Mouse (Mus musculus) embryonic facial prominence, embryonic 11.5 days (tissue): ENCODE results near the gene Hps5. TPM values are rescaled to one million over a fixed set of nuclear protein-coding genes. Genes with fewer than 3 reads are reported as not detected.

ENCODE experiments used
- ATAC-seq: fragments of 200-750 bp; cut with Nextera tagmentation; replicated peaks from 2 replicates; pipeline ENCODE4 v1.8.0; 2017; ENCODE audit warnings: low read depth; ENCODE audit not compliant: insufficient number of reproducible peaks, low FRiP score, low TSS enrichment
- DNase-seq: peaks from one replicate; pipeline ENCODE4 v3.0.0-alpha.2; 2015; ENCODE audit warnings: low spot score
- H3K27ac ChIP-seq: fragments of 300-500 bp; sonication (generic); replicated peaks from 2 replicates; pipeline ENCODE4 v1.5.1; 2014; ENCODE audit warnings: mild to moderate bottlenecking, low read depth, low read length, control low read depth
- H3K27me3 ChIP-seq: fragments of 300-500 bp; sonication (generic); 2 replicates; pipeline ENCODE4 v1.6.1; 2014; ENCODE audit warnings: mild to moderate bottlenecking, low read length, moderate library complexity, mixed read lengths; ENCODE audit not compliant: control insufficient read depth, insufficient read depth
- H3K36me3 ChIP-seq: fragments of 300-500 bp; sonication (generic); replicated peaks from 2 replicates; pipeline ENCODE4 v1.6.1; 2014; ENCODE audit warnings: low read depth, mild to moderate bottlenecking, low read length, moderate library complexity, mixed read lengths; ENCODE audit not compliant: control insufficient read depth, insufficient read depth
- H3K4me1 ChIP-seq: fragments of 300-500 bp; sonication (generic); 2 replicates; pipeline ENCODE4 v1.6.1; 2014; ENCODE audit warnings: low read length, mixed read lengths; ENCODE audit not compliant: control insufficient read depth, insufficient read depth
- H3K4me2 ChIP-seq: fragments of 300-500 bp; sonication (generic); 2 replicates; pipeline ENCODE4 v1.6.1; 2014; ENCODE audit warnings: low read depth, mild to moderate bottlenecking, control low read depth, low read length, moderate library complexity
- H3K4me3 ChIP-seq: fragments of 300-500 bp; sonication (generic); 2 replicates; pipeline ENCODE4 v1.5.1; 2014; ENCODE audit warnings: low read depth, low read length, control low read depth
- H3K9ac ChIP-seq: fragments of 300-500 bp; sonication (generic); replicated peaks from 2 replicates; pipeline ENCODE4 v1.6.1; 2014; ENCODE audit warnings: mild to moderate bottlenecking, control low read depth, low read length
- H3K9me3 ChIP-seq: fragments of 300-500 bp; sonication (generic); replicated peaks from 2 replicates; pipeline ENCODE4 v1.6.1; 2016; ENCODE audit warnings: mild to moderate bottlenecking, low read length, inconsistent platforms, mixed read lengths; ENCODE audit not compliant: control insufficient read depth
- WGBS: fragments of 180-500 bp; shearing (Covaris S2); extraction: QIAGEN DNeasy Blood & Tissue Kit; methylation state at CpG from one replicate; pipeline ENCODE4 v1.1.7; 2014; 5-methylcytosine and 5-hydroxymethylcytosine counted together
- polyA plus RNA-seq: library from polyadenylated mRNA; unstranded; fragments of >200 nt; fragmentation: Nextera tagmentation; extraction: Ambion mirVana; gene quantifications from 2 replicates; pipeline ENCODE4 v1.2.1, GENCODE M21; 2014

Gene Hps5
- polyA plus RNA-seq, 1 experiment from 2014 or later, result 14.8 TPM

DNA sequence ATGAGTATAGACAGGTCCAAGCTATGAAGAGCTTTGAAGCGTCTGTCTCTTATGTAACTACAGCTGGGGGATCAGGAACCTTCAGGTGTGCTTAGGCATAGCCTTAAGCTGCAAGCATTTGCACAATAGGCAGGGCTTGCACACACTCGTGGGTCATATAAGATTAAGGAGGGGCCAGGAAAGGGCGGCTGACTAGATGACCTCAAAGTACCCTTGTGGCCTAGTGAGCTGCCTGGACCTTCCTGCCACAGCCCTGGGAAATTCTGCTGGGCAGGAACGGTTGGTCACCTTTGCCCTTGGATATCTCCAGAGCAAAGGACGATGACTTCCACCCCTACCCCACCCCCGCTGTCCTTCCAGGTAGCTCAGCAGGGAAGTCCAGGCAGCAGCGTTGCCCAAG is 43.6 kb upstream of the Hps5 start:
- H3K4me1 ChIP-seq, result peaks cover 2% of the 10 kb centered on the region
- no peaks in the 10 kb centered on the region for H3K9me3 ChIP-seq
- DNase-seq (no peak), ATAC-seq (no peak)
- no peak overlapping the region for H3K4me2 ChIP-seq
- H3K9ac ChIP-seq, result no peak overlapping the region
- H3K36me3 ChIP-seq, result no peaks in the 10 kb centered on the region
- H3K27me3 ChIP-seq, result no peaks in the 10 kb centered on the region
- H3K27ac ChIP-seq, result no peak overlapping the region
- H3K4me3 ChIP-seq, result no peak overlapping the region
- 24% methylated on average over 7 of the region's 7 CpGs for WGBS

DNA sequence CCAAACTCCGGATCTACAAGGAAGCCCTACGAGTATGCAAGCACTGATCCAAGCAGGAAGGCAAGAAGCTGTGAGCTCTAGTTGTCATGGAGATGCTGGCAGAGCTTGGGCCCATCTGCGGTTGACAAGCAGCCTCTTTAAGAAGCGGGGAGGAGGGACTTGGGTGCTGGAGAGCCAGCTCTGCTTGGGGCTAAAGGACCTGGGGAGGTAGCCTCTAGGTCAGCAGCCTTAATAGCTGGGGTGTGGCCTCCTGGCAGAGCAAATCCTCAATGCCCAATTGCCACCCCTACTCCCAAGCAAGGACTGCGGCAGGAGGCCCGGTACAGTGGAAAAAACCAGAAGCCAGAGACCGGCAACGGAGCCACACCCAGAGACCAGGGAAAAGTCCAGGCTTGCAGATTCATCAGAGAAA is 43.0 kb upstream of the Hps5 start:
- Histone ChIP-seq H3K4me2 (no peak overlapping the region), H3K9me3 (no peaks in the 10 kb centered on the region), H3K9ac (no peak overlapping the region), H3K4me3 (no peak overlapping the region), H3K4me1 (peaks cover 2% of the 10 kb centered on the region), H3K27me3 (no peaks in the 10 kb centered on the region), H3K27ac (no peak overlapping the region), H3K36me3 (no peaks in the 10 kb centered on the region)
- WGBS, result 9% methylated on average over 8 of the region's 8 CpGs
- DNase-seq, result peak; percentile 39
- ATAC-seq, result no peak

DNA sequence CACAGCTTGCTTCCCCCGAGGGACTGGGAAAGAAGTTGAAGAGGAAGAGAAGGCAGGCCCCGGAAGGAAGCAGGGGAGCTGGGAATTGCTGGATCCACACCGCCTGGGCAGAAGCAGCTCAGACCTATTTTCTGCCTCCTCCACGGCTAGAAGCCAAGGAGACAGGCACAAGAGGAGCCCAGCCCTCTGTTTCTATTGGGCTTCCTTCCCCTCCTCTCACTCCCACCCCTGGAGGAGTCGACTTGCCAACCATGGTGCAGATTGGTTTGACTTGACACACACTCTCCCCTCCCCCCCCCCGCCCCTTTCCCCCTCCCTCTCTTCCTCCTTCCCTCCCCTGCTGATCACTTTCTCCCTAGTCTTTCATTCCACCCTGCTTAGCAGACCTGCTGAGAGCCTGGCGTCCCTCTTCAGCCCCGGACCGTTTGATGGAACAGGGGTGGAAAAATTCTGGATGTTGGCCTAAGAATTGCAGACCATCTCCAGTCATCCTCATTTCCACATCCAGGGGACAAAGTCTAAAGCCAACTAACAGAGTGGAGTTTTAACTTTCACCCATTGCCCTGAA is 42.3 kb upstream of the Hps5 start:
- ATAC-seq, result no peak
- H3K36me3 ChIP-seq, result no peaks in the 10 kb centered on the region
- H3K9me3 ChIP-seq, result no peaks in the 10 kb centered on the region
- peak overlapping the region; percentile 39; the same call in 1 of the 2 replicates for H3K9ac ChIP-seq
- no peak overlapping the region for H3K27ac ChIP-seq
- H3K4me2 ChIP-seq, result no peak overlapping the region; the same call in 1 of the 2 replicates
- DNase-seq, result peak; percentile 62
- no peak overlapping the region for H3K4me3 ChIP-seq
- H3K4me1 ChIP-seq, result peaks cover 2% of the 10 kb centered on the region
- 5% methylated on average over 8 of the region's 9 CpGs for WGBS
- no peaks in the 10 kb centered on the region for H3K27me3 ChIP-seq

DNA sequence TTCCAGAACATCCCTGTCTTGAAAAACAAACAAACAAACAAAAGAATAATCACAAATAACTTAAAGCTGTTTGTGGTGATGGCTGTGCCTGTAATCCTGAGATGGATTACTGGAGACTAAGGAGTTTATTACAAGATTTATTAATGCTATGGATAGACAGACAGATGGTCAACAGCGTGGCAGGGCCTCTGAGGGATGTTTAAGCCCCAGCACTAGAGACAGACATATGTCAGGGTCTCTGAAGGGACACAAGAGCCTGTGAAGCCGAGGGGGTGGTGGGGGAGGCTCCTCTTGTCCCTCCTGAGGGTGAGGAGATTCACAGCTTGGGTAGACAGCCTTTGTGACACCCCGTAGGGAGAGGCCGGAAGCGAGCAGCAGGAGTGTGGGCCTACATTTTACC is 41.2 kb upstream of the Hps5 start:
- no peaks in the 10 kb centered on the region for H3K27me3 ChIP-seq
- 50% methylated on average over 5 of the region's 5 CpGs for WGBS
- no peak overlapping the region for H3K4me3 ChIP-seq
- no peak for ATAC-seq
- DNase-seq, result no peak
- peaks cover 2% of the 10 kb centered on the region for H3K4me1 ChIP-seq
- H3K9ac ChIP-seq, result no peak overlapping the region
- H3K27ac ChIP-seq, result no peak overlapping the region
- no peaks in the 10 kb centered on the region for H3K9me3 ChIP-seq
- H3K4me2 ChIP-seq, result no peak overlapping the region
- H3K36me3 ChIP-seq, result no peaks in the 10 kb centered on the region

DNA sequence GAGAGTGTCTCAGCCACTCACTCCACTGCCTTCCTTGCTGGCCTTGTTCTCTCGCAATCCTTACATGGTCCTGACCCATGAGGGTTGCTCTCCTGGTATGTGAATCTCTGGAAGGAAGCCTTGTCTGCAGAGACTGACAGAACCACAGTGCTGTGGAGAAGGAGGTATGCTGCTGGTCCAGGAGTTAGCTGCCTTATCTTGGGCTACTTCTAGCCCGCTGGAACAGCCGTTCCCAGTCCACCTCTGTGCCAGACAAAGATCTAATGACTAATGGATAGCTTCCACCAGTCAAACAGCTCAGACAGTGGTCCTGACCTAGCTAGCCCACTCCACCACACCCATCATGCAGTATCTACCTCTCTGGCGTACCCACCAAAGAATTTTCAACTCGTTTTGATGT is 40.5 kb upstream of the Hps5 start:
- Histone ChIP-seq H3K4me1 (peaks cover 2% of the 10 kb centered on the region), H3K9ac (no peak overlapping the region), H3K27me3 (no peaks in the 10 kb centered on the region), H3K4me3 (no peak overlapping the region), H3K27ac (no peak overlapping the region), H3K9me3 (no peaks in the 10 kb centered on the region), H3K4me2 (no peak overlapping the region), H3K36me3 (no peaks in the 10 kb centered on the region)
- 89% methylated on average over 5 of the region's 5 CpGs for WGBS
- ATAC-seq (no peak), DNase-seq (no peak)

DNA sequence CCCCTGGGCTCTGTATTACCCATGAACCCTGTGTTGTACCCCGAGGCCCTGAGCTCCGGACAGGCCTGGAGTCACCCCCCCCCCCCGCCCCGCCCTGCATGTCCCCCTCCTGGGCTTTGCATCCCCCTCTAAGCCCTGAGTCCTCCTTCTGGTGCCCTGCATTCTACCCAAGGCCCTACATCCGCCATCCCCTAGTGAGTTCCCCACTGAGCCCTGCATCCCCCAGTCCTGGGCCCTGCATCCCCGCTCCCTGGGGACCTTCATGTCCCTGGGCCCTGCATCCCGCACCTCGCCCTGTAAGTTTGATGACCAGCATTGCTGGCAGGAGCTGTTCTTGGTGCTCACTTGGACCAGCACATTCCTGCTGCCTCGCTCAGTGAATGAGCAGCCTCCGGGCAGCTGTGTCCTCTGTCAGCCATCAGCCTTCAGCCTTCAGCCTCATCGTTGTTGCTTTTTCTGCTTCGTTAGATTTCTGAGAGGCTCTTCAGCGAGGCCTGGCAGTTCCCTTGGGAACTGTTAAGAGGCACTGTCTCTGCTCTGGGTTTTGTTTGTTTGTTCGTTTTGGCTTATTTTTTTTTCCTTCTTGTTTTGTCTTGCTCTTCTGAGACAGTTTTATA is 39.2 kb upstream of the Hps5 start:
- Histone ChIP-seq H3K36me3 (no peaks in the 10 kb centered on the region), H3K4me1 (peaks cover 2% of the 10 kb centered on the region), H3K9ac (no peak overlapping the region), H3K9me3 (no peaks in the 10 kb centered on the region), H3K27ac (no peak overlapping the region), H3K27me3 (no peaks in the 10 kb centered on the region), H3K4me2 (no peak overlapping the region), H3K4me3 (no peak overlapping the region)
- 0 out of 2 replicates have a peak, but pooled peaks have one; percentile 10 for ATAC-seq
- no peak for DNase-seq
- WGBS, result 21% methylated on average over 12 of the region's 14 CpGs

DNA sequence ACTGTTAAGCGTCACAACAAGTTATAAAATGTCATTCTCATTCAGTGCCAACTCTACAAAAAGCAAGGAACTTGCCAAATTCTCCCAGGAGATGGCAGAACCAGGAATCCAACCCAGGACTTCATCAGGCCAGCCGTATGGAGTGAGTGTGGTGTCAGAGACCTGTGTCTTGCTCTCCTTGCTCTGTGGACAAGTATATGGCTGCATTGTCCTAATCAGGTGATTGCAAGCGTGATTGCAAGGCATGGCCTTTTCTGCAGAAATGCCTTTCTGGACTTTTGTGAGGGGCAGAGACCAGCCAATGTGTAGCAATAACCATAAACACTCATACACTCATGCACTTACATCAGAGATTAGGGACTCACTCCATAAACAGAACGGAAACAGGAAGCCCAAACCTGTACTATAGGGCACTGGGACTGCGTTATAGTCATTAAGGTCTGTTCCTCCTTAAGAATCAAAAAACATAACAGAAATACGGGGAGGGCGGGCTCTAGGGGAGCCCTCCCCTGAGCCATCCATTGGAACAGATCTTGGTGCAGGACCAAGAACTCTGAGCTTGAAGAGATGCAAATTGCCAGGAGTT is 37.9 kb upstream of the Hps5 start:
- no peak for ATAC-seq
- DNase-seq, result no peak
- 85% methylated on average over 7 of the region's 7 CpGs for WGBS
- Histone ChIP-seq H3K27ac (no peak overlapping the region), H3K36me3 (no peaks in the 10 kb centered on the region), H3K4me1 (peaks cover 2% of the 10 kb centered on the region), H3K4me3 (no peak overlapping the region), H3K27me3 (no peaks in the 10 kb centered on the region), H3K9ac (no peak overlapping the region), H3K9me3 (no peaks in the 10 kb centered on the region; the same call in 1 of the 2 replicates), H3K4me2 (no peak overlapping the region)

DNA sequence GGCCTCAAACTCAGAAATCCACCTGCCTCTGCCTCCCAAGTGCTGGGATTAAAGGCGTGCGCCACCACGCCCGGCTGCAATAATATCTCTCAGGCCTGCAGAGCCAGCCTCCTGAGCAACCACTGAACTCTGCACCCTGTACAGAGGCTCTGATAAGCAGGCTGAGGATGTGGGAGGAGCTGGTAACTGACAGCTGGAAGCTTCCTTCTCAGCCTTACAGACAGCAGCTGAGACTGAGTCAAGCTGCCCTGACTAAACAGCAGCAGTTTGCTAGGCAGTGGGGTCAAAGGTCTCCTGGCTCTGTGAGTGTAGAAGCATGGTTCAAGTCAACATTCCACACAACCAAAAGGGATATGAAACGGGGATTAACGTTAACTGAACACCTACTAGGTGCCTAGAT is 37.4 kb upstream of the Hps5 start:
- Histone ChIP-seq H3K4me2 (no peak overlapping the region), H3K9me3 (no peaks in the 10 kb centered on the region; the same call in 1 of the 2 replicates), H3K4me1 (peaks cover 2% of the 10 kb centered on the region), H3K36me3 (no peaks in the 10 kb centered on the region), H3K27ac (no peak overlapping the region), H3K27me3 (no peaks in the 10 kb centered on the region), H3K4me3 (no peak overlapping the region), H3K9ac (no peak overlapping the region)
- ATAC-seq (0 out of 2 replicates have a peak, but pooled peaks have one; percentile 35), DNase-seq (no peak)
- WGBS, result 68% methylated on average over 6 of the region's 6 CpGs
